Mouse (Mus musculus): Measurements from ENCODE around the gene Sh3glb1.

DNA sequence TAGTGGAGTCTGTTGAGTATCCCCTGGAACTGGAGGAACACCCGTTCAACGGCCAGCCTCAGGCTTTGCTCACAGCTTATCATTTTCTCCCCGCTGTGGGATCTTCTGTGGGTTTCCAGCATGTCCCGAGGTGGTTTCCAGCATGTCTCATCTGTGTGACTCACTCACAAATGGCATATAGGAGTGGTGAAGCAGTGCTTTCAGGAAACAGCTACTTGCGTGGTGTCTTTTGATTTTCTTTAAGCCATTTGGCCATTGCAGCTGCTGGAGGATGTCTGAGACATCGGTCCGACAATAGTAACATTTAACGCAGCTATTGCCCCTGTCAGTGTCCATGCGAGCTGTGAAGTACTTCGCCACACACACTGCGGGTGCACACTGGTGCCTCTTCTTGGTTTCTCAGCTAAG, 50.7 kb downstream of the Sh3glb1 start:
- no peak for TF ChIP-seq POLR2A (IDR thresholded peaks at IDR 0.05; ENCODE audit: insufficient read depth, low read depth, low read length)
- no peak for TF ChIP-seq CTCF (IDR thresholded peaks at IDR 0.05; ENCODE audit: insufficient read depth, low read depth, low read length)
